Mouse (Mus musculus) ES-Bruce4 (cell line): ENCODE data around the gene Olfr1280. TPM values are rescaled to one million over a fixed set of nuclear protein-coding genes. Genes with fewer than 3 reads are reported as not detected.

Experiments used
- H3K27ac ChIP-seq: 2 replicates; pipeline ENCODE4 v1.5.1; 2012; ENCODE audit warnings: low read length, inconsistent platforms; ENCODE audit not compliant: insufficient read depth
- H3K27me3 ChIP-seq: 2 replicates; pipeline ENCODE4 v1.6.1; 2012; ENCODE audit warnings: mild to moderate bottlenecking, low read length, inconsistent platforms; ENCODE audit not compliant: control insufficient read depth, poor library complexity, insufficient read depth, severe bottlenecking
- H3K36me3 ChIP-seq: 2 replicates; pipeline ENCODE4 v1.6.1; 2012; ENCODE audit warnings: inconsistent platforms, mild to moderate bottlenecking, low read length, moderate library complexity; ENCODE audit not compliant: control insufficient read depth, poor library complexity, insufficient read depth, severe bottlenecking
- H3K4me1 ChIP-seq: one replicate; pipeline ENCODE4 v1.8.1; 2011; ENCODE audit warnings: low read length; ENCODE audit not compliant: control insufficient read depth, insufficient read depth
- H3K4me3 ChIP-seq: 2 replicates; pipeline ENCODE4 v1.5.1; 2011; ENCODE audit warnings: low read depth, mild to moderate bottlenecking, low read length
- H3K9ac ChIP-seq: 2 replicates; pipeline ENCODE4 v1.6.1; 2012; ENCODE audit warnings: low read depth, mild to moderate bottlenecking, inconsistent platforms; ENCODE audit not compliant: poor library complexity, severe bottlenecking
- H3K9me3 ChIP-seq: replicated peaks from 2 replicates; pipeline ENCODE4 v1.6.1; 2012; ENCODE audit warnings: mild to moderate bottlenecking, low read length, inconsistent platforms; ENCODE audit not compliant: control insufficient read depth, poor library complexity, insufficient read depth, severe bottlenecking
- CTCF ChIP-seq: IDR thresholded peaks from one replicate; pipeline ENCODE4 v1.8.1; 2011; ENCODE audit warnings: low read depth, low read length
- EP300 ChIP-seq: IDR thresholded peaks from 2 replicates; pipeline ENCODE4 v1.6.1; 2011; ENCODE audit warnings: low read depth, low read length; ENCODE audit not compliant: insufficient read depth
- POLR2A ChIP-seq: IDR thresholded peaks from one replicate; pipeline ENCODE4 v1.8.1; 2011; ENCODE audit warnings: low read length; ENCODE audit not compliant: insufficient read depth
- polyA plus RNA-seq: library from polyadenylated mRNA; stranded (reverse); fragments of >200 nt; gene quantifications from 2 replicates; pipeline ENCODE4 v1.2.4, GENCODE M21; 2011; ENCODE audit warnings: low read depth; ENCODE audit not compliant: missing spikeins, insufficient read depth, insufficient read length

The Olfr1280 gene
- polyA plus RNA-seq, 1 experiment, result not detected

GRCm38 (mm10) chr2:111335976-111336375, 22.2 kb downstream of the Olfr1280 start, which contains the start of gene Olfr1282:
Gene Olfr1282 (minus strand): TSS chr2:111336076.
- H3K36me3 ChIP-seq, result no peaks in the 10 kb centered on the region
- no peaks in the 10 kb centered on the region for H3K9me3 ChIP-seq
- TF ChIP-seq EP300, result no peak
- no peak for TF ChIP-seq CTCF
- no peak for TF ChIP-seq POLR2A
- H3K9ac ChIP-seq, result no peak within 1 kb of the TSS
- H3K27me3 ChIP-seq, result no peaks in the 10 kb centered on the region
- H3K27ac ChIP-seq, result no peak within 1 kb of the TSS
- no peaks in the 10 kb centered on the region for H3K4me1 ChIP-seq
- H3K4me3 ChIP-seq, result no peak within 1 kb of the TSS

DNA sequence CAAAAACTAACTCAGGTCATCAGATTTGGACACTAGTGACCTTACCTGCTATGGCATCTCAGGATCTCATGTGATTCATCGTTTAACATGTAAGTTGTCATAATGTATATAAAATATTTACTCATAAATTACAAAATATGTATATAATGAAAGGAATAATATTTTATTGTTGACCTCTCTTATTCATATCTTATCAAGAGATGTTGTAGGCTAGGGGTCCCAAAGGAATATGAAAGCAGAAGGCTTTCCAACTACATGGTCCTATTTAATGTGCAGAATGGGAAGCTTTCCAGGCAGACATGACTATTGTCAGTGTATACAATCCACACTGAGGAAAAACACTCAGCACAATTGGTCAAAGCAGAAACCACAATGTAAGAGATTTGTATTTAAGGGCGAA, 52.7 kb downstream of the Olfr1280 start, which contains the start of gene Olfr1283:
Olfr1283 (plus strand) TSS at position 301 of the 400 bp plus-strand sequence.
- H3K36me3 ChIP-seq, result no peaks in the 10 kb centered on the region
- H3K27ac ChIP-seq, result no peak within 1 kb of the TSS
- no peaks in the 10 kb centered on the region for H3K4me1 ChIP-seq
- H3K9ac ChIP-seq, result no peak within 1 kb of the TSS
- H3K4me3 ChIP-seq, result no peak within 1 kb of the TSS
- TF ChIP-seq CTCF (no peak), POLR2A (no peak), EP300 (no peak)
- H3K27me3 ChIP-seq, result no peaks in the 10 kb centered on the region
- H3K9me3 ChIP-seq, result 0 out of 2 replicates have a peak, but pooled peaks cover 2% of the 10 kb centered on the region

GRCm38 (mm10) chr2:111375222-111375621, 61.4 kb downstream of the Olfr1280 start, which contains the start of gene Olfr1284:
Gene Olfr1284 (plus strand): TSS chr2:111375522.
- H3K36me3 ChIP-seq, result no peaks in the 10 kb centered on the region
- H3K9ac ChIP-seq, result no peak within 1 kb of the TSS
- no peaks in the 10 kb centered on the region for H3K27me3 ChIP-seq
- TF ChIP-seq POLR2A (no peak), EP300 (no peak), CTCF (no peak)
- no peak within 1 kb of the TSS for H3K4me3 ChIP-seq
- no peaks in the 10 kb centered on the region for H3K9me3 ChIP-seq
- H3K27ac ChIP-seq, result no peak within 1 kb of the TSS
- H3K4me1 ChIP-seq, result no peaks in the 10 kb centered on the region

Other genes with a start within 250 kb of the Olfr1280 start
- gene Gm13941, start 208.0 kb upstream of the Olfr1280 start, polyA plus RNA-seq, result not detected in 2 replicates
- gene Gm15130, start 161.1 kb upstream of the Olfr1280 start, polyA plus RNA-seq, result not detected in 2 replicates
- gene 4930430A15Rik, start 84.4 kb upstream of the Olfr1280 start, polyA plus RNA-seq, result not detected in 2 replicates
- not detected in 2 replicates for gene Olfr1275, start 78.7 kb upstream of the Olfr1280 start, polyA plus RNA-seq
- not detected in 2 replicates for gene Olfr1276, start 59.5 kb upstream of the Olfr1280 start, polyA plus RNA-seq
- gene Olfr1277, start 39.9 kb upstream of the Olfr1280 start, polyA plus RNA-seq, result not detected in 2 replicates
- not detected in 2 replicates for gene Olfr1278, start 23.9 kb upstream of the Olfr1280 start, polyA plus RNA-seq
- not detected in 2 replicates for gene Olfr1279, start 13.4 kb upstream of the Olfr1280 start, polyA plus RNA-seq
- not detected in 2 replicates for gene Olfr1281, start 12.5 kb downstream of the Olfr1280 start, polyA plus RNA-seq
- gene Olfr1282, start 22.1 kb downstream of the Olfr1280 start, polyA plus RNA-seq, result not detected in 2 replicates
- gene Olfr1283, start 52.8 kb downstream of the Olfr1280 start, polyA plus RNA-seq, result not detected in 2 replicates
- gene Olfr1284, start 61.5 kb downstream of the Olfr1280 start, polyA plus RNA-seq, result not detected in 2 replicates
- gene Olfr1286, start 109.1 kb downstream of the Olfr1280 start, polyA plus RNA-seq, result not detected in 2 replicates
- gene Olfr1287, start 135.1 kb downstream of the Olfr1280 start, polyA plus RNA-seq, result not detected in 2 replicates
- not detected in 2 replicates for gene Olfr1288, start 160.1 kb downstream of the Olfr1280 start, polyA plus RNA-seq
- not detected in 2 replicates for gene Olfr1289, start 166.8 kb downstream of the Olfr1280 start, polyA plus RNA-seq
- gene Olfr1290, start 179.8 kb downstream of the Olfr1280 start, polyA plus RNA-seq, result not detected in 2 replicates
- not detected in 2 replicates for gene Olfr1291-ps1, start 183.2 kb downstream of the Olfr1280 start, polyA plus RNA-seq
- gene Olfr1293-ps, start 211.2 kb downstream of the Olfr1280 start, polyA plus RNA-seq, result not detected in 2 replicates
- not detected in 2 replicates for gene Olfr1294, start 226.3 kb downstream of the Olfr1280 start, polyA plus RNA-seq